Mouse (Mus musculus): Measurements from ENCODE around the gene Fnip1. TPM values are rescaled to one million over a fixed set of nuclear protein-coding genes. Genes with fewer than 3 reads are reported as not detected.

Fnip1 gene
- total and polyA plus RNA-seq, 3 experiments: 11.9 to 13.6 TPM; not detected in 1

DNA sequence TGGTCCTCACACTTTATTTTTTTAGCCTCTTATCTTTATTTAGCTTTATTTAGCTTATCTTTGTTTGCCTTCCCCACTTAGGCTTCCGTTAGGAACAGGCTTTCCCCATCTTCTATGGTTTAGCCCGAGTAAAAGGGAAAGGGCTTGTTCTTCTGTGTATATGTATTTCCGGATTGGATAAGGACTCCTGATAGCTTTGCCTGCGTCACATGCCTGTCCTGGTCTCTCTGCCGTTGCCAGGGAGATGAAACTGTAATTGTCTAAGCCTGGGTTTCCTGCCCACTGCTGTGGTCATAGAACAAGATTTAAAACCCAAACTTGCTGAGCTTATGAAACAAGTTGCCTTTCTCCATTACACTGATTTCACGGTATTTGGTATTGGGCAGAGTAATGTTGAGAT lies 25.0 kb upstream of the Fnip1 start:
- Histone ChIP-seq H3K4me3 (ENCODE audit: control insufficient read depth in 1 of 2, insufficient read depth in 1 of 2, low read depth in 2 of 2, low read length in 2 of 2) (peak overlapping the region; percentile 6 to 14), H3K9me3 (replicated peaks; ENCODE audit: insufficient read depth, low read length) (no peaks in the 10 kb centered on the region)

DNA sequence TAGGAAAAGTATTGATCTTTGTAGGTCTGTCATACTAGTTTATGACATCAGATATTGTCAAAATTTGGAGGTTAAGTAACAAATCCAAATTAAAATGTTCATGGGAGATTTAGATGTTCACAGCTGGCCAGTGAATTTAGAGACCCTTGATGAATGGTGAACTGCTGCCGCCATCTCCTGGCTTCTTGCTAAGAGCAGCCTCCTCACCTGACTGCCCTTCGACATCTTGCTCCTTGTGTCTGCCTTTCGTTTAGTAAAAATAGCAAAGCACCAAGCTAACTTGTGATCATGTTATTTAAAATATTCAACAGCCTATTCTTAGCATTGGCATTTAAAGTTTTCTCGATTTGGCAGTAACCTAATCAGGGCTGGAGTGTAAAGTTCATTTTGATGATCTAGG lies 15.0 kb upstream of the Fnip1 start:
- Histone ChIP-seq H3K27me3 (ENCODE audit: control insufficient read depth in 1 of 2, insufficient read depth in 2 of 2, low read length in 2 of 2) (no peaks in the 10 kb centered on the region), H3K36me3 (ENCODE audit: control insufficient read depth in 1 of 2, insufficient read depth in 2 of 2, low read length in 2 of 2) (peaks cover 0 to 23% of the 10 kb centered on the region in 2 experiments; a peak in 2 of 4 replicates), H3K79me2 (ENCODE audit: control insufficient read depth, insufficient read depth, low read length, poor library complexity) (no peaks in the 10 kb centered on the region; the same call in 1 of the 2 replicates), H3K9ac (ENCODE audit: control insufficient read depth, low read depth, low read length, poor library complexity, severe bottlenecking) (no peak overlapping the region), H3K4me1 (ENCODE audit: control insufficient read depth in 1 of 2, insufficient read depth in 2 of 2, low read length in 2 of 2) (peaks cover 12 to 14% of the 10 kb centered on the region in 2 experiments), H3K27ac (ENCODE audit: control insufficient read depth, low read depth, low read length) (no peak overlapping the region), H3K4me3 (ENCODE audit: control insufficient read depth in 1 of 2, insufficient read depth in 1 of 2, low read depth in 2 of 2, low read length in 2 of 2) (no peak overlapping the region), H3K9me3 (replicated peaks; ENCODE audit: insufficient read depth, low read length) (no peaks in the 10 kb centered on the region)
- no peak for DNase-seq (ENCODE audit: low read depth, low spot score)
- TF ChIP-seq NELFE (IDR thresholded peaks at IDR 0.05; ENCODE audit: low read depth, low read length) (no peak), MAX (IDR thresholded peaks at IDR 0.05; ENCODE audit: low read length) (no peak), USF1 (IDR thresholded peaks at IDR 0.05; ENCODE audit: low read depth, low read length) (no peak), RAD21 (IDR thresholded peaks at IDR 0.05; ENCODE audit: low read depth, low read length) (peak; percentile 27), CTCF (IDR thresholded peaks at IDR 0.05 in 2 of 3, conservative IDR thresholded peaks at IDR 0.05 in 1 of 3; ENCODE audit: control insufficient read depth in 1 of 3, insufficient read depth in 1 of 3, low read depth in 2 of 3, low read length in 3 of 3, poor library complexity in 1 of 3, severe bottlenecking in 1 of 3) (peak in 2 of 3 experiments; percentile 9 to 19; a peak in 2 of 6 replicates), POLR2A (IDR thresholded peaks at IDR 0.05; ENCODE audit: control insufficient read depth in 1 of 2, insufficient read depth in 1 of 2, low read depth in 1 of 2, low read length in 2 of 2, poor library complexity in 1 of 2) (no peak), E2F4 (IDR thresholded peaks at IDR 0.05; ENCODE audit: borderline replicate concordance, low read depth, low read length) (no peak), ZC3H11A (IDR thresholded peaks at IDR 0.05; ENCODE audit: low read depth, low read length) (peak; percentile 15; the same call in 1 of the 2 replicates), ETS1 (IDR thresholded peaks at IDR 0.05; ENCODE audit: low read depth, low read length) (no peak), RCOR1 (IDR thresholded peaks at IDR 0.05; ENCODE audit: low read depth, low read length) (no peak), ZKSCAN1 (IDR thresholded peaks at IDR 0.05; ENCODE audit: low read depth, low read length) (no peak), NRF1 (IDR thresholded peaks at IDR 0.05; ENCODE audit: insufficient read depth, low read depth, low read length, poor library complexity, severe bottlenecking) (no peak), SIN3A (IDR thresholded peaks at IDR 0.05; ENCODE audit: low read length) (no peak), POLR2AphosphoS5 (IDR thresholded peaks at IDR 0.05; ENCODE audit: borderline replicate concordance, low read depth, low read length) (no peak), MAFK (IDR thresholded peaks at IDR 0.05; ENCODE audit: borderline replicate concordance, low read depth, low read length) (no peak), SMC3 (IDR thresholded peaks at IDR 0.05; ENCODE audit: low read depth, low read length) (peak; percentile 30), ELF1 (IDR thresholded peaks at IDR 0.05; ENCODE audit: low read depth, low read length) (no peak), POLR2AphosphoS2 (IDR thresholded peaks at IDR 0.05; ENCODE audit: low read length) (no peak)

More for the DNA sequence above, 25.0 kb upstream of the Fnip1 start:
- Histone ChIP-seq H3K4me1 (ENCODE audit: control insufficient read depth in 1 of 2, insufficient read depth in 2 of 2, low read length in 2 of 2) (peaks cover 9 to 27% of the 10 kb centered on the region in 2 experiments), H3K9ac (ENCODE audit: control insufficient read depth, low read depth, low read length, poor library complexity, severe bottlenecking) (no peak overlapping the region), H3K79me2 (ENCODE audit: control insufficient read depth, insufficient read depth, low read length, poor library complexity) (no peaks in the 10 kb centered on the region), H3K27ac (ENCODE audit: control insufficient read depth, low read depth, low read length) (peak overlapping the region; percentile 40), H3K36me3 (ENCODE audit: control insufficient read depth in 1 of 2, insufficient read depth in 2 of 2, low read length in 2 of 2) (peaks cover 0 to 31% of the 10 kb centered on the region in 2 experiments; a peak in 2 of 4 replicates), H3K27me3 (ENCODE audit: control insufficient read depth in 1 of 2, insufficient read depth in 2 of 2, low read length in 2 of 2) (no peaks in the 10 kb centered on the region)
- TF ChIP-seq UBTF (IDR thresholded peaks at IDR 0.05; ENCODE audit: borderline replicate concordance, insufficient read depth, low read depth, low read length) (0 out of 2 replicates have a peak, but pooled peaks have one; percentile 41), TAL1 (IDR thresholded peaks at IDR 0.05; ENCODE audit: low read length) (no peak), USF1 (IDR thresholded peaks at IDR 0.05; ENCODE audit: low read depth, low read length) (peak; percentile 89), MYB (IDR thresholded peaks at IDR 0.05; ENCODE audit: low read depth, low read length) (peak; percentile 65), CTCF (IDR thresholded peaks at IDR 0.05 in 2 of 3, conservative IDR thresholded peaks at IDR 0.05 in 1 of 3; ENCODE audit: control insufficient read depth in 1 of 3, insufficient read depth in 1 of 3, low read depth in 2 of 3, low read length in 3 of 3, poor library complexity in 1 of 3, severe bottlenecking in 1 of 3) (no peak), MEF2A (IDR thresholded peaks at IDR 0.05; ENCODE audit: extremely low read depth, insufficient replicate concordance, low read depth, low read length, poor library complexity, severe bottlenecking) (peak; percentile 95; the same call in 1 of the 2 replicates), E2F4 (IDR thresholded peaks at IDR 0.05; ENCODE audit: borderline replicate concordance, low read depth, low read length) (peak; percentile 45), ETS1 (IDR thresholded peaks at IDR 0.05; ENCODE audit: low read depth, low read length) (peak; percentile 92), MYC (IDR thresholded peaks at IDR 0.05; ENCODE audit: low read depth, low read length) (peak; percentile 84), MXI1 (IDR thresholded peaks at IDR 0.05; ENCODE audit: low read depth, low read length) (peak; percentile 81), HCFC1 (IDR thresholded peaks at IDR 0.05; ENCODE audit: low read depth, low read length) (peak; percentile 67), MAFK (IDR thresholded peaks at IDR 0.05; ENCODE audit: borderline replicate concordance, low read depth, low read length) (peak; percentile 60; the same call in 1 of the 2 replicates), SIN3A (IDR thresholded peaks at IDR 0.05; ENCODE audit: low read length) (peak; percentile 93), BHLHE40 (IDR thresholded peaks at IDR 0.05; ENCODE audit: borderline replicate concordance, low read depth, low read length) (peak; percentile 80), ELF1 (IDR thresholded peaks at IDR 0.05; ENCODE audit: low read depth, low read length) (peak; percentile 85), POLR2AphosphoS2 (IDR thresholded peaks at IDR 0.05; ENCODE audit: low read length) (no peak), TBP (IDR thresholded peaks at IDR 0.05; ENCODE audit: low read depth, low read length) (peak; percentile 68), KAT2A (conservative IDR thresholded peaks at IDR 0.05; ENCODE audit: low read depth, low read length) (0 out of 2 replicates have a peak, but pooled peaks have one; percentile 36), ZC3H11A (IDR thresholded peaks at IDR 0.05; ENCODE audit: low read depth, low read length) (peak; percentile 35; the same call in 1 of the 2 replicates), ZMIZ1 (IDR thresholded peaks at IDR 0.05; ENCODE audit: low read depth, low read length) (no peak), MAX (IDR thresholded peaks at IDR 0.05; ENCODE audit: low read length) (peak; percentile 72), TCF12 (IDR thresholded peaks at IDR 0.05; ENCODE audit: low read depth, low read length) (peak; percentile 87), JUND (IDR thresholded peaks at IDR 0.05; ENCODE audit: low read depth, low read length) (0 out of 2 replicates have a peak, but pooled peaks have one; percentile 1), NRF1 (IDR thresholded peaks at IDR 0.05; ENCODE audit: insufficient read depth, low read depth, low read length, poor library complexity, severe bottlenecking) (no peak), ZKSCAN1 (IDR thresholded peaks at IDR 0.05; ENCODE audit: low read depth, low read length) (0 out of 2 replicates have a peak, but pooled peaks have one; percentile 13), EP300 (IDR thresholded peaks at IDR 0.05; ENCODE audit: low read depth in 1 of 2, low read length in 2 of 2) (peak; percentile 87 to 89), NELFE (IDR thresholded peaks at IDR 0.05; ENCODE audit: low read depth, low read length) (no peak), GABPA (IDR thresholded peaks at IDR 0.05; ENCODE audit: low read depth, low read length) (no peak), CHD1 (IDR thresholded peaks at IDR 0.05; ENCODE audit: low read depth, low read length) (0 out of 2 replicates have a peak, but pooled peaks have one; percentile 29), USF2 (IDR thresholded peaks at IDR 0.05; ENCODE audit: borderline replicate concordance in 1 of 2, insufficient read depth in 1 of 2, low read depth in 1 of 2, low read length in 2 of 2) (peak in 1 of 2 experiments; percentile 64; a peak in 2 of 4 replicates), ZNF384 (IDR thresholded peaks at IDR 0.05; ENCODE audit: low read depth, low read length) (peak; percentile 75), GATA1 (IDR thresholded peaks at IDR 0.05; ENCODE audit: low read depth, low read length) (peak; percentile 93), RAD21 (IDR thresholded peaks at IDR 0.05; ENCODE audit: low read depth, low read length) (no peak)
- peak; percentile 84 for DNase-seq (ENCODE audit: low read depth, low spot score)
